Mouse (Mus musculus): ENCODE results near the gene Sorbs1. TPM values are rescaled to one million over a fixed set of nuclear protein-coding genes. Genes with fewer than 3 reads are reported as not detected.
"Not testable (repeated sequence)": the region's sequence is repeated elsewhere in the genome, so short reads cannot be mapped to it uniquely, and the experiment has no call there.

Sorbs1 gene
- 100 to 1,000 TPM; 148 to 249 TPM for total RNA-seq (2021)
- long read RNA-seq, experiment 1, partial matches to known transcripts, result 3 of 20 reads
- long read RNA-seq, experiment 1, other reads (novel, unspliced or antisense), result 17 of 20 reads
- long read RNA-seq, experiment 2, partial matches to known transcripts, result 7 of 28 reads
- long read RNA-seq, experiment 2, other reads (novel, unspliced or antisense), result 20 of 28 reads

GRCm38 (mm10) chr19:40513632-40514078 is at the start of gene Sorbs1:
TSS of gene Sorbs1 (minus strand) at chr19:40513779.
- DNase-seq (ENCODE audit: low spot score), result peak; percentile 95

GRCm38 (mm10) chr19:40561521-40561920 is 47.9 kb upstream of the Sorbs1 start:
- DNase-seq (ENCODE audit: low spot score), result not testable (repeated sequence)

- DNase-seq (ENCODE audit: low spot score), result no peak
Measured at GRCm38 (mm10) chr19:40556029-40556428, 42.5 kb upstream of the Sorbs1 start.

GRCm38 (mm10) chr19:40555136-40555535 is 41.6 kb upstream of the Sorbs1 start:
- DNase-seq (ENCODE audit: low spot score), result no peak

GRCm38 (mm10) chr19:40554343-40554742 is 40.8 kb upstream of the Sorbs1 start:
- DNase-seq (ENCODE audit: low spot score), result no peak

GRCm38 (mm10) chr19:40553849-40554248 is 40.3 kb upstream of the Sorbs1 start:
- no peak for DNase-seq (ENCODE audit: low spot score)

- DNase-seq (ENCODE audit: low spot score), result no peak
Measured at GRCm38 (mm10) chr19:40553014-40553789, 39.6 kb upstream of the Sorbs1 start.

GRCm38 (mm10) chr19:40549516-40550135 is 36.0 kb upstream of the Sorbs1 start:
- no peak for DNase-seq (ENCODE audit: low spot score)

- DNase-seq (ENCODE audit: low spot score), result no peak
Measured at GRCm38 (mm10) chr19:40548796-40549515, 35.4 kb upstream of the Sorbs1 start.

GRCm38 (mm10) chr19:40548386-40548785 is 34.8 kb upstream of the Sorbs1 start:
- DNase-seq (ENCODE audit: low spot score), result no peak

- peak; percentile 60 for DNase-seq (ENCODE audit: low spot score)
Measured at GRCm38 (mm10) chr19:40544856-40545255, 31.3 kb upstream of the Sorbs1 start.

- DNase-seq (ENCODE audit: low spot score), result no peak
Measured at GRCm38 (mm10) chr19:40542776-40543175, 29.2 kb upstream of the Sorbs1 start.

GRCm38 (mm10) chr19:40536526-40536925 is 22.9 kb upstream of the Sorbs1 start:
- no peak for DNase-seq (ENCODE audit: low spot score)

- DNase-seq (ENCODE audit: low spot score), result no peak
Measured at GRCm38 (mm10) chr19:40532525-40532924, 18.9 kb upstream of the Sorbs1 start.

GRCm38 (mm10) chr19:40530323-40530722 is 16.7 kb upstream of the Sorbs1 start:
- no peak for DNase-seq (ENCODE audit: low spot score)

GRCm38 (mm10) chr19:40528254-40528653 is 14.7 kb upstream of the Sorbs1 start:
- no peak for DNase-seq (ENCODE audit: low spot score)

GRCm38 (mm10) chr19:40526367-40527014 is 12.9 kb upstream of the Sorbs1 start:
- no peak for DNase-seq (ENCODE audit: low spot score)

GRCm38 (mm10) chr19:40523431-40524005 is 9.9 kb upstream of the Sorbs1 start:
- DNase-seq (ENCODE audit: low spot score), result no peak

- no peak for DNase-seq (ENCODE audit: low spot score)
Measured at GRCm38 (mm10) chr19:40520403-40520802, 6.8 kb upstream of the Sorbs1 start.

GRCm38 (mm10) chr19:40518706-40519105 is 5.1 kb upstream of the Sorbs1 start:
- DNase-seq (ENCODE audit: low spot score), result no peak

- no peak for DNase-seq (ENCODE audit: low spot score)
Measured at GRCm38 (mm10) chr19:40515596-40515995, 2.0 kb upstream of the Sorbs1 start.

All from gastrocnemius, adult 18-20 months (tissue).